Mouse (Mus musculus) stomach, postnatal 0 days (tissue): ENCODE data around the gene Phlda3.

Experiments
- CTCF ChIP-seq: IDR thresholded peaks from 2 replicates; pipeline ENCODE4 v1.5.1; 2016; ENCODE audit warnings: antibody characterized with exemption, low read depth, mild to moderate bottlenecking, moderate library complexity
- EP300 ChIP-seq: optimal IDR thresholded peaks from 2 replicates; pipeline ENCODE3; 2016; ENCODE audit warnings: antibody characterized with exemption

DNA sequence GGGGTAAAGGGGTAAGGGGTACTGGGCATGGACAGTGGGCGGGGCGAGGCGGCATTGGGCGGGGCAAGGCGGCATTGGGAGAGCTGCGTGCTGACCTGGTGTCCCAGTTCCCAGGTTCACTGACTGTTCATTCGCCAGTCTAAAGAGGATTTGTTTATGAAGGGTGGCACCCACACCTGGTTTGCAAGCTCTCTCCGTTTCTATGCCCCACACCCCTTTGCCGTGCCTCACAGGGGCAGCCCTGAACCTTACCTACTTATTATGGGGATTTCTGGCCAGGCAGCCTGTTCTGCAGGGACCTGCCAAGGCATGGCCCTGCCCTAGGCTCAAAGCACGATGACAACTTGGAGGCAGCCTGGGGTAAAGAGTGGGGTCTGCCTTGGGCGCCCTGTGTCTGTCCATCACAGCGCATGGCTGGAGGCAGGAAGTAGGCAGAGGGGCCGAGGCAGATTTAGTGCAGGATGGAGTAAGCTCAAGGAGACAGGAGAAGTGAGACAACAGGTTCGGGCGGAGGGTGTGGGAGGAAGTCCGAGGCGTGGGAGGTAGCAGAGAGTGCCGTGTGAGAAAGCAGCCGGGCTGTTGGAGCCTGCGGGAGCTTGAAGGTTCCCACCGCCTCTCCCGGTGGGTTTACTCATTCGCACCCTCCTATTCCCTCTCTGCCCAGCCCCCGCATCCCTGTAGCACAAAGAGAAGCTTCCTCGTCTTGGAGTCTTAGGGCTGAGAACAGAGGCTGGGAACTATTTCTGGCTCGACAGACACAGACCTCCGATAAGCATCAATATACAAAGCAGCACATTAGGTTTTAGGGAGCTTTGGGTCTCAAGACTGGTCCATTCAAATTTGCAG is 27.7 kb downstream of the Phlda3 start:
- no peak for TF ChIP-seq CTCF
- no peak for TF ChIP-seq EP300
